Mouse (Mus musculus) heart, embryonic 14.5 days (tissue): ENCODE measurements around the gene Dqx1. TPM values are rescaled to one million over a fixed set of nuclear protein-coding genes. Genes with fewer than 3 reads are reported as not detected.

Experiments
- ATAC-seq: fragments of 200-750 bp; cut with Nextera tagmentation; 2 replicates; pipeline ENCODE4 v1.8.0; 2017; ENCODE audit warnings: low read depth, moderate TSS enrichment; ENCODE audit not compliant: insufficient number of reproducible peaks, insufficient read depth, low FRiP score
- H3K27ac ChIP-seq, 2 experiments: fragments of 200-500 bp in 1 of 2; fragments of 300-500 bp in 1 of 2; sonication (generic) in 1 of 2; replicated peaks in 1 of 2; 2 replicates each; pipeline ENCODE4 v1.5.1; 2012 to 2014; ENCODE audit warnings: low read depth in 2 of 2, low read length in 2 of 2, control low read depth in 1 of 2, mild to moderate bottlenecking in 1 of 2, mixed read lengths in 1 of 2; ENCODE audit not compliant: control insufficient read depth in 1 of 2, insufficient read depth in 1 of 2
- H3K27me3 ChIP-seq: fragments of 300-500 bp; sonication (generic); 2 replicates; pipeline ENCODE4 v1.6.1; 2014; ENCODE audit warnings: mild to moderate bottlenecking, low read length, control low read depth; ENCODE audit not compliant: control insufficient read depth, insufficient read depth
- H3K36me3 ChIP-seq: fragments of 300-500 bp; sonication (generic); 2 replicates; pipeline ENCODE4 v1.6.1; 2014; ENCODE audit warnings: mild to moderate bottlenecking, control low read depth, low read length, mixed read lengths; ENCODE audit not compliant: control insufficient read depth, insufficient read depth
- H3K4me1 ChIP-seq, 2 experiments: fragments of 200-500 bp in 1 of 2; fragments of 300-500 bp in 1 of 2; sonication (generic) in 1 of 2; 2 replicates each; pipeline ENCODE4 v1.6.1; 2012 to 2014; ENCODE audit warnings: low read length in 2 of 2, control low read depth in 1 of 2, mixed read lengths in 1 of 2; ENCODE audit not compliant: control insufficient read depth in 2 of 2, insufficient read depth in 2 of 2
- H3K4me2 ChIP-seq: fragments of 300-500 bp; sonication (generic); 2 replicates; pipeline ENCODE4 v1.6.1; 2014; ENCODE audit warnings: mild to moderate bottlenecking, low read length
- H3K4me3 ChIP-seq, 2 experiments: fragments of 200-500 bp in 1 of 2; fragments of 300-500 bp in 1 of 2; sonication (generic) in 1 of 2; 2 replicates each; pipeline ENCODE4 v1.5.1; 2012 to 2014; ENCODE audit warnings: low read length in 2 of 2, mild to moderate bottlenecking in 2 of 2, control low read depth in 1 of 2, low read depth in 1 of 2, moderate library complexity in 1 of 2; ENCODE audit not compliant: control insufficient read depth in 1 of 2, insufficient read depth in 1 of 2
- H3K9ac ChIP-seq: fragments of 300-500 bp; sonication (generic); 2 replicates; pipeline ENCODE4 v1.6.1; 2014; ENCODE audit warnings: mild to moderate bottlenecking, low read length
- H3K9me3 ChIP-seq: fragments of 300-500 bp; sonication (generic); 2 replicates; pipeline ENCODE4 v1.6.1; 2016; ENCODE audit warnings: low read length, control low read depth; ENCODE audit not compliant: control insufficient read depth
- WGBS: fragments of 180-500 bp; shearing (Covaris S2); extraction: QIAGEN DNeasy Blood & Tissue Kit; methylation state at CpG from one replicate; pipeline ENCODE4 v1.1.7; 2014; 5-methylcytosine and 5-hydroxymethylcytosine counted together
- polyA plus RNA-seq: library from polyadenylated mRNA; unstranded; fragments of >200 nt; fragmentation: Nextera tagmentation; extraction: Ambion mirVana; gene quantifications from 2 replicates; pipeline ENCODE4 v1.2.1, GENCODE M21; 2014

Dqx1 gene
- polyA plus RNA-seq, 1 experiment from 2014 or later: 0.46 TPM

DNA sequence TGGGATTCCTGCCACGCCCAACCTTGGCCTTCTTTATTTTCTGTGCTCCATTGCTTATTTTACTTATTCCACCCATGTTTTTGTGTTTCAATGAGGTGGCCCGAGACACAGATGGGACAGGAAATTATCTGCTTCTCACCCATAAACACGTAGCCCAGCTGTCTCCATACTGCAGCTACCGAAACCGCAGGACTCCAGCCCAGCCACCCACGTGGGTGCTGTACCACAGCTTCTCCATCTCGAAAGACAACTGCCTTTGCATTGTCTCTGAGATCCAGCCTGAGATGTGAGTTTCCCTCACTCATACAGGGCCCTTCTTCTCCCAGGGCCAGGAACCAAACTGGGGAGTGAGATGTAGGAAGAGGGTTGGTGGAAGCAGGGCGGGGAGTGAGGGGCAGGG lies 8.4 kb downstream of the Dqx1 start:
- 41% methylated on average over 8 of the region's 8 CpGs for WGBS
- H3K27ac ChIP-seq: no peak overlapping the region
- no peak overlapping the region for H3K9ac ChIP-seq
- H3K4me1 ChIP-seq: peaks cover 0 to 12% of the 10 kb centered on the region in 2 experiments; a peak in 3 of 4 replicates
- H3K27me3 ChIP-seq: peaks cover 99% of the 10 kb centered on the region
- H3K4me3 ChIP-seq: no peak overlapping the region
- no peaks in the 10 kb centered on the region for H3K9me3 ChIP-seq
- H3K4me2 ChIP-seq: no peak overlapping the region
- no peak for ATAC-seq
- H3K36me3 ChIP-seq: no peaks in the 10 kb centered on the region

DNA sequence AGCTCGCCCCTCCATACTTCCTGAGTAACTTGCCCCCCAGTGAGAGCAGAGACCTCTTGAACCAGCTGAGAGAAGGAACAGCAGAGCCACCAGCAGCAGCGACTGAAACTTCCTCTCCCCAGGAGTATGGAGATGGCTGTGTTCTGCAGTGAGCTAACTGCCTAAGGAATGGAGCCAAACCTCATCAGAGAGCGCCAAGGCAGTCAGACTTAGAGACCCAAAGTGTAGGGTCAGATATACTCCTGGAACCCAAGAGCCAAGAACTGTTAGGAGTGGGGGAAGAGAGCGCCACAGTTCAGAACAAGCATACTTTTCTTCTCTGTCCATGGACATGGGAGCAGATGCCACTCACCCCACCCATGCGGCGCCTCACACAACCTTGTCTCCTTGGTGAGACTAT lies 8.8 kb downstream of the Dqx1 start:
- H3K9ac ChIP-seq: no peak overlapping the region
- no peaks in the 10 kb centered on the region for H3K36me3 ChIP-seq
- H3K9me3 ChIP-seq: no peaks in the 10 kb centered on the region
- 27% methylated on average over 6 of the region's 6 CpGs for WGBS
- no peak overlapping the region for H3K4me3 ChIP-seq
- peaks cover 0 to 16% of the 10 kb centered on the region in 2 experiments; a peak in 3 of 4 replicates for H3K4me1 ChIP-seq
- H3K4me2 ChIP-seq: no peak overlapping the region
- no peak for ATAC-seq
- H3K27ac ChIP-seq: no peak overlapping the region
- peaks cover 100% of the 10 kb centered on the region for H3K27me3 ChIP-seq

- 5% methylated on average over 8 of the region's 8 CpGs for WGBS
- Histone ChIP-seq H3K9me3 (no peaks in the 10 kb centered on the region), H3K4me2 (peak overlapping the region; percentile 55), H3K27me3 (peaks cover 99% of the 10 kb centered on the region), H3K36me3 (no peaks in the 10 kb centered on the region), H3K4me3 (peak overlapping the region in 1 of 2 experiments; percentile 25; a peak in 1 of 4 replicates), H3K9ac (no peak overlapping the region), H3K4me1 (peaks cover 0 to 16% of the 10 kb centered on the region in 2 experiments; a peak in 3 of 4 replicates), H3K27ac (no peak overlapping the region)
- ATAC-seq: no peak
These were observed 10.6 kb downstream of the Dqx1 start for GRCm38 (mm10) chr6:83068221-83068620.

DNA sequence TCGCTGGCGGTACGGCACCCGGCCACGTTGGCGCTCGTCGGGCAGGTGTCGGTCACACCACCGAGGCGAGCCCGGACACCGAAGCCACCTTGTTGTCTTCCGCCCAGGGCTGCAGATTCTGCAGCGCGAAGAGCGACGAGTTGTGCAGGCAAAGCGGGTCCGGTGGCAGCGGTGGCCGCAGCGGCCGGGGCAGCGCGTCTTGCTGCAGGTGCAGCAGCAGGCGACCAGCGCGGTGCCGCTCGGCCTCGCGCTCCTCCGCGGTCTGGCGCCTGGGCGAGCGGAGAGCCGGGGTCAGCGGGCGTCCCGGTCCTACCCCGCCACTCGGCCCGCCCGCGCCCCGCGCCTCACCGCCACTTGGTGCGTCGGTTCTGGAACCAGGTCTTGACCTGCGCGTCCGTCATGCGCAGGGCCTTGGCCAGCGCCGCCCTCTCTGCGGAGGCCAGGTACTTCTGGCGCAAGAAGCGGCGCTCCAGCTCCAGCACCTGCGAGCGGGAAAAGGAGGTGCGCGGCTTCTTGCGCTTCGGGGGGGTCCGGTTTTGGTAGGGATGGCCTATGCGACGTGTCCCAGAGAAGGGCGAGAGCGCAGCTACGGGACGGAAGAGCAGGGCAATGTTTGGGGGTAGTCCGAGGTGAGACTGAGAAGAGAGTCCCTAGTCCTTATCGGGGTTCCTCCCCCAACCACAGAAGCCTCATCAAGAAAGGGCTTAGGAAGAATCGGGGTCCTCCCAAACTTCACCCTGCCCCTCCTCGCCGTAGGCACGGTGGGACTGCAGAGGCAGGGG lies 11.3 kb downstream of the Dqx1 start:
- H3K9me3 ChIP-seq: no peaks in the 10 kb centered on the region
- H3K4me1 ChIP-seq: peaks cover 0 to 16% of the 10 kb centered on the region in 2 experiments; a peak in 3 of 4 replicates
- H3K27ac ChIP-seq: no peak overlapping the region
- H3K4me2 ChIP-seq: peak overlapping the region; percentile 55
- under 1% methylated on average over 79 of the region's 81 CpGs for WGBS
- H3K9ac ChIP-seq: 0 out of 2 replicates have a peak overlapping the region, but pooled peaks have one; percentile 3
- ATAC-seq: no peak
- H3K4me3 ChIP-seq: peak overlapping the region; percentile 19 to 25
- H3K36me3 ChIP-seq: no peaks in the 10 kb centered on the region
- H3K27me3 ChIP-seq: peaks cover 98% of the 10 kb centered on the region

GRCm38 (mm10) chr6:83069488-83070246 lies 12.0 kb downstream of the Dqx1 start:
- no peak overlapping the region for H3K9ac ChIP-seq
- under 1% methylated on average over 65 of the region's 69 CpGs for WGBS
- no peaks in the 10 kb centered on the region for H3K36me3 ChIP-seq
- H3K4me1 ChIP-seq: peaks cover 0 to 16% of the 10 kb centered on the region in 2 experiments; a peak in 3 of 4 replicates
- peaks cover 98% of the 10 kb centered on the region for H3K27me3 ChIP-seq
- H3K4me3 ChIP-seq: peak overlapping the region in 1 of 2 experiments; percentile 25; a peak in 2 of 4 replicates
- H3K4me2 ChIP-seq: peak overlapping the region; percentile 40
- no peak overlapping the region for H3K27ac ChIP-seq
- no peaks in the 10 kb centered on the region for H3K9me3 ChIP-seq
- ATAC-seq: no peak

GRCm38 (mm10) chr6:83070247-83070310 lies 12.4 kb downstream of the Dqx1 start, which contains the start of gene Tlx2:
Gene Tlx2, minus strand, starts transcription at chr6:83070293.
- no peaks in the 10 kb centered on the region for H3K9me3 ChIP-seq
- peaks cover 0 to 16% of the 10 kb centered on the region in 2 experiments; a peak in 3 of 4 replicates for H3K4me1 ChIP-seq
- H3K36me3 ChIP-seq: no peaks in the 10 kb centered on the region
- H3K27me3 ChIP-seq: peaks cover 98% of the 10 kb centered on the region
- WGBS: 0% methylated on average over 10 of the region's 10 CpGs
- H3K9ac ChIP-seq: no peak within 1 kb of the TSS
- ATAC-seq: no peak
- peak within 1 kb of the TSS; percentile 55 for H3K4me2 ChIP-seq
- H3K4me3 ChIP-seq: peak within 1 kb of the TSS in 1 of 2 experiments; percentile 25; a peak in 2 of 4 replicates
- no peak within 1 kb of the TSS for H3K27ac ChIP-seq

- H3K9ac ChIP-seq: no peak overlapping the region
- H3K4me1 ChIP-seq: peaks cover 0 to 16% of the 10 kb centered on the region in 2 experiments; a peak in 3 of 4 replicates
- peak overlapping the region in 1 of 2 experiments; percentile 25; a peak in 2 of 4 replicates for H3K4me3 ChIP-seq
- no peaks in the 10 kb centered on the region for H3K36me3 ChIP-seq
- H3K4me2 ChIP-seq: peak overlapping the region; percentile 40
- no peaks in the 10 kb centered on the region for H3K9me3 ChIP-seq
- ATAC-seq: no peak
- H3K27me3 ChIP-seq: peaks cover 98% of the 10 kb centered on the region
- H3K27ac ChIP-seq: no peak overlapping the region
- under 1% methylated on average over 56 of the region's 58 CpGs for WGBS
These were observed 12.9 kb downstream of the Dqx1 start for GRCm38 (mm10) chr6:83070311-83071219.
